Mouse (Mus musculus): ENCODE measurements around the gene Ripk1.

Gene Ripk1

DNA sequence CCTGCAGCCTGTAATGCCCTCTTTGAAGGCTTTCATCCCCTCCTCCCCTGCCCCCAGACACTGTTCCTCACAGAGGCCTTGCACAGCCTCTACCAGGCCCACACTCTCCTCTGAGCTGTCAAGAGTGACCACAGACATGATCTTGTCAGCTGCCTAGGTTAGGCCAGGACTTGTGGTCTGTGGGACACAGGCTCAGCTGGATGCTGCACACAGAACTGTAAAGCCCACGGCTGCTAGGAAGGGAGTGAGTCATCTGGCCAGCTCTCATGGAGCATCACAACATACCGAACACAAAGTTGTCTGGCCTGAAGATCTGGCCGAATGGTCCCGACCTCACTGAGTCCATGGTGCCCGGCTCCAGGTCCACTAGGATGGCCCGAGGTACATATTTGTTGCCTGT lies 73.7 kb downstream of the Ripk1 start:
- DNase-seq (ENCODE audit: low read depth, low spot score) = peak; percentile 56

GRCm38 (mm10) chr13:34076561-34077491 lies 74.7 kb downstream of the Ripk1 start:
- no peak for DNase-seq (ENCODE audit: low read depth, low spot score)

DNA sequence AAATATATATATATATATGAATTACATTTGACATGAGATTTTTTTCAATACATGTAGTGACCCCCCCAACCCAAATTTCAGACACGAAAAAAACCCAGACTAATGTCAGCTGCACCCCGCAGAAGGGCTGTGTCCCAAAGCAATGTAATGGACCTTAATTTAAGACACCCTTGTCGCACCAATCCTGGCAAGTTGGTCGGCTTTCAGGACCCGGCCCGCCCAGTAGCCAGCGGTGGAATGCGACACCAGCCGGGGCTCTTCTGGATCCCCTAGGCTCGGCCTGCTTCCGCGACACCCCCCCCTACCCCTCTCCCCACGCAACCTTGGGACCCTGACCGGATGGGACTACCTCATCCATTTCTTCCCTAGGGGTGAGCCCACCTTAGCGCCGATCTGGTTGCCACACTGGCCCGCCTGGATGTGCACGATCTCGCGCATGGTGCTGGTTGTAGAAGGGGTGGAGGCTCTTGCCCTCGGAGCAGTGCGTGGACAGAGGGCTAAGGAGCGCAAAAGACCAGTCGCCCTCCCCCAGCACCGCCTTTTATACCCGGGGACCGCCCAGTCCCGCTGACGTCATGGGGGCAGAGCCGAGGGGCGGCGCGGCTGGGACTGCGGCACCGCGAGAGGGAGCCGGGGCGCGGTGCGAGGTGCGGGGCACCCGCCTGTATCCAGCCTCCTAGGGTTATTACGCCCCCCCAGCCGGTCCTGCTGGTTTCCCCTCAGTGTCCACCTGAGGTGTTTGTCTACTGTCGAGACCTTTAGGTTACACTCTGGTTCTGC lies 75.5 kb downstream of the Ripk1 start, which contains the start of gene Tubb2a:
TSS of gene Tubb2a (minus strand) at position 516 of the 780 bp plus-strand sequence.
- peak; percentile 70 for DNase-seq (ENCODE audit: low read depth, low spot score)

DNA sequence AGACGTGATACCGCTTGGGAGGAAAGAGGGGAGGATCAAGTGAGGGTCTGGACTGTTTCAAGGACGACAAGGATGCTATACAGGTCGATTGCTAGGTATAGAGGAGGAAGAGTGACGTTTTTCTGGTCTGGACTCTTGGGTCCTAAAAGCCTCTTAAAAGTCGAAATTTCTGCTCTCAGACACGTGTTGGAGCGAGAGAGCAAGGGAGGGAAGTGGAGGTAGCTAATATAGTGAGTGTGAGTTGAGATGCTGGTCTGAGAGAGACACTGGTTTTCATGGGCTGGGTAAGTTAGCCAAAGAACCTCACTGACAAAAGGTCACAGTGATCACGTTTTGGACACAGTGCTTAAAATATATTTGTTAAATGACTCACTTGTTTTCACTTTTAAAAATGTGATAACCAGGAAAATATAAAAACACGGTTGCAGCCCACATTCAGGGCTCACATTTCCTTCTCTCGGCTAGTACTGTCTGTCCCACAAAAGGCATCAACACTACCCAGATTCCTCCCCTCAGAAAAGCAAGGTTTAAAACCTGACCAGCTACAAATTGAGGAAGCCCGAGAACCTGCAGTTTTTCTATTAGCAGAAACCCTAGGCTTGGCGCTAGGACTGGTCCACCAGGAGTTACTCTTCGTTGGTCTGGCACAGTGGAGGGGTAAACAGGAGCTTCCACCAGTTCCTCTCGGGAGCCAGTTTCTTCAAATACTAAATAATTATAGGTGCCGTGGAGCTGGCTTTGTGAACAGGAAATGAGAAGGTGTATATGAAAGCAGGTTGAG lies 76.5 kb downstream of the Ripk1 start:
- DNase-seq (ENCODE audit: low read depth, low spot score) = no peak

- peak; percentile 67 for DNase-seq (ENCODE audit: low read depth, low spot score)
These were observed 77.6 kb downstream of the Ripk1 start for GRCm38 (mm10) chr13:34079801-34080200.

DNA sequence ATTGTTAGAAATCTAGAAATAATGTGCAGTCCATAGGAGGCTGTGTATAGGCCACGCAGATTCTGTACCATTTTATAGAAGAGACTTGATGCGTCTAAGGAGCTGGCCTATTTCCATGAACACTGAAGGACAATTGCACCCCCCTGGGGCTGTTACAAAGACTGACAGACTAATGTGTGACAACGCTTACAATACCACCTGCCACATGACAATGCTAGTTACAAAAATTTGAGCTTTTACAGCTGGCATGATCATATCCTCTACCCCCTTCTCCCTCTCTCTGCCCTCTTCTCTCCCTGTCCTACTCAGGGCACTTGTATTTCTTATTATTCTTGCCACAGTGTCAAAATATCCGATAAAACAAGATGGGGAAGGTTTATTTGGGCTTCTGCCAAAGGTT lies 79.8 kb downstream of the Ripk1 start:
- DNase-seq (ENCODE audit: low read depth, low spot score) = no peak

GRCm38 (mm10) chr13:34084026-34084750 lies 82.0 kb downstream of the Ripk1 start:
- DNase-seq (ENCODE audit: low read depth, low spot score) = peak; percentile 69

All from 3T3-L1 (cell line).